Mouse (Mus musculus): ENCODE measurements at regions not wholly inside any gene's neighbourhood (a gene's known extent, or its start where the extent isn't known, plus 50 kb on each side); places are given as distances from the start of the nearest gene placed in this dataset.

DNA sequence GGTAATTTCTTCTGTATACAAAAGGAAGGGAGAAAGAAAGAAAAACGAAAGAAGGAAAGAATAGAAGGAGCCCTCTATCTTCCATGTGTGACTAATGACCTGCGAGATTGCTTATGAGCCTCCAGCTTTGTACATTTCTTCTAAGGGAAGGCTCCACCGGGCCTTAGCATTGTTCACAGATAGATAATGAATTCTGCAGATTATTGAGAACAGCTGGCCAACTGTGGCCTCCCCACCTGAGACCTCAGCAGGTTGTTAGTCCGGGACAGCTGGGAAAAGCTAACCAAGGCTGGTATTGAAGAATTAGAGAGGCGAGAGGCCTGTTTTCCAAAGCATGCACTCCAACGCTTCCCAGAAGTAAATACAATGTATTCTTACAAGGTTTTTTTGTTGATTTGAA lies 86.7 kb upstream of the Nav3 start:
- no peak for TF ChIP-seq CTCF (IDR thresholded peaks at IDR 0.05; ENCODE audit: low read depth)
- no peak for TF ChIP-seq EP300 (IDR thresholded peaks at IDR 0.05; ENCODE audit: low read depth)
